Mouse (Mus musculus) megakaryocyte, embryonic 14.5 days (primary cell): ENCODE results near the gene Wnt4.

Experiments used
- FLI1 ChIP-seq: IDR thresholded peaks from 2 replicates; pipeline ENCODE4 v1.6.1; 2012; ENCODE audit warnings: low read length, inconsistent platforms, mixed read lengths
- GATA1 ChIP-seq: IDR thresholded peaks from 3 replicates; pipeline ENCODE4 v1.6.1; 2012; ENCODE audit warnings: mixed read lengths, low read length, inconsistent platforms, borderline replicate concordance

GRCm38 (mm10) chr4:137253601-137254000, 23.7 kb upstream of the Wnt4 start:
- TF ChIP-seq GATA1: no peak
- TF ChIP-seq FLI1: no peak
